Mouse (Mus musculus): ENCODE data around the gene Sirt3.

Sirt3 gene

DNA sequence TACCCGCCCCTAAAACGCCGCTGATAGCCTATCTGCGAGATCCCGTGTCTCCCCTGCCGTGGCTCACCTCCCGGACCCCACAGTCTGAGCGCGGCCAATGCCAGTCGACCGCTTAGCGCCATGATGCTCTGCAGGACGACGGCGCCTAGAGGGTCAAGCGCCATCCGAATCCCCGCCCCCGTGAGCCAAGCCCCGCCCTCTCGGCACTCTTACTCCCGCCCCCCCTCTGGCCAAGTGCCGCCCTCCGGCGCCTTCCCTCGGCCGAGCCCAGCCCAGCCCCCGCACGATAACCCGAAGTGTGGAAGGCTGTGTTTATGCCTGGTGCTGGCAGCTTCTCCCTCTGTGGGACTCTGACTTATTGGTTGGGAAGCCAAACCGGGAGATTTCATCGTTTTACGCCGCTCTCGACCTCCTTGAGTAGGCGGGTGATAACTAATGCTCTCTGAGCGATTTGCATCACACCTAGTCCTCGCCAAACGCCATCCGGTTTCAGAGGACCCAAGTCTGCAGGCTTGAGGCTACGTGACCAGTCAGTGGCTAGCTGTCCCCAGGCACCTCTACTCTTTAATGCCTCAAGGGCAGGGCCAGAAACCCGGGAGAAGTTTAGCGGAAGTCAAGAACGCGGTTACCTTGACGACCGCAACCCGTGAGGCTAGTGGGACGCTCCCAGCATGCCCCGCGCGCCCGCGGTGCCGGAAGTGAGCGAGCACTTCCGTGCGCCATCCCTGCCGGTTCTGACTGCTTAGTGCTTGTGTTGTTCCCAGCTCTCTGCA is at the start of gene Sirt3, which contains the start of gene Psmd13:
Gene Sirt3 (minus strand): TSS at position 614 of the 773 bp plus-strand sequence.
Gene Psmd13 (plus strand): TSS at position 273 of the 773 bp plus-strand sequence.
- peak; percentile 84 for DNase-seq (ENCODE audit: low spot score)

- DNase-seq (ENCODE audit: low spot score) = no peak
Observed at GRCm38 (mm10) chr7:140927181-140927580, 45.1 kb upstream of the Sirt3 start.

GRCm38 (mm10) chr7:140923070-140923775 is 41.1 kb upstream of the Sirt3 start:
- DNase-seq (ENCODE audit: low spot score) = no peak

DNA sequence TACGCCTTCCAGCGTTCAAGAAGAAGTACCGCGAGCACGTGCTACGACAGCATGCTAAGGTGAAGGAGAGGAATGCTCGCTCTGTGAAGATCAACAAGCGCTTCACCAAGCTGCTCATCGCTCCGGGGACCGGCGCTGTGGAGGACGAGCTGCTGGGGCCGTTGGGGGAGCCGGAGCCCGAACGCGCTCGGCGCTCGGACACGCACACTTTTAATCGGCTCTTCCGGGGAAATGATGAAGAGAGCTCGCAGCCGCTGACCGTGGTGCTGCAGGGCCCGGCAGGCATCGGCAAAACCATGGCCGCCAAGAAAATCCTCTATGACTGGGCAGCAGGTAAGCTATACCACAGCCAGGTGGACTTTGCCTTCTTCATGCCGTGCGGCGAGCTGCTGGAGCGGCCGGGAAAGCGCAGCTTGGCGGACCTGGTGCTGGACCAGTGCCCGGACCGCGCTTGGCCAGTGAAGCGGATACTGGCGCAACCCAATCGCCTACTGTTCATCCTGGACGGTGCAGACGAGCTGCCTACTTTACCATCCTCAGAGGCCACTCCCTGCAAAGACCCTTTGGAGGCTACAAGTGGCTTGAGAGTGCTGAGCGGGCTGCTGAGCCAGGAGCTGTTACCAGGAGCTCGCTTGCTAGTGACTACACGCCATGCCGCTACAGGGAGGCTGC is 40.4 kb upstream of the Sirt3 start:
- no peak for DNase-seq (ENCODE audit: low spot score)

- no peak for DNase-seq (ENCODE audit: low spot score)
Observed at GRCm38 (mm10) chr7:140921225-140921975, 39.3 kb upstream of the Sirt3 start.

GRCm38 (mm10) chr7:140920418-140921029 is 38.4 kb upstream of the Sirt3 start, which contains the start of gene Nlrp6:
Nlrp6 (plus strand) TSS chr7:140920902.
- DNase-seq (ENCODE audit: low spot score) = no peak

DNA sequence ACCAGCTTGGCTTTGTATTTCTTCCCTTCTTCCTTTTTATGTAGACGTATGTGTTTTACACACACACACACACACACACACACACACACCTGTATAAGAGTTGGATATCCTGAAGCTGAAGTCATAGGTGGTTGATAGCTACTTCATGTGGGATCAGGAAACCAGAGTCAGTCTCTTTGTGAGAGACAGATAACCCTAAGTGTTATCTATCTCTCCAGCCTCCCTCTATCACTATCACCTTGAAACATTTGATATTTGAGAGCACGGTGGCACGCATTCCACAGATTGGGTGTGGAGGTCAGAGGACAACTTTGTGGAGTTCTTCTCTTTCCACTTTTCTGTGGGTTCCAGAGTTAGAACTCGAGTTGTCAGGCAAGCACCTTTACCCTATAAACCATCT is 37.8 kb upstream of the Sirt3 start:
- DNase-seq (ENCODE audit: low spot score) = no peak

- DNase-seq (ENCODE audit: low spot score) = no peak
Observed at GRCm38 (mm10) chr7:140914031-140914690, 32.1 kb upstream of the Sirt3 start.

GRCm38 (mm10) chr7:140912846-140913482 is 30.9 kb upstream of the Sirt3 start:
- DNase-seq (ENCODE audit: low spot score) = no peak

GRCm38 (mm10) chr7:140912293-140912692 is 30.2 kb upstream of the Sirt3 start:
- DNase-seq (ENCODE audit: low spot score) = no peak

DNA sequence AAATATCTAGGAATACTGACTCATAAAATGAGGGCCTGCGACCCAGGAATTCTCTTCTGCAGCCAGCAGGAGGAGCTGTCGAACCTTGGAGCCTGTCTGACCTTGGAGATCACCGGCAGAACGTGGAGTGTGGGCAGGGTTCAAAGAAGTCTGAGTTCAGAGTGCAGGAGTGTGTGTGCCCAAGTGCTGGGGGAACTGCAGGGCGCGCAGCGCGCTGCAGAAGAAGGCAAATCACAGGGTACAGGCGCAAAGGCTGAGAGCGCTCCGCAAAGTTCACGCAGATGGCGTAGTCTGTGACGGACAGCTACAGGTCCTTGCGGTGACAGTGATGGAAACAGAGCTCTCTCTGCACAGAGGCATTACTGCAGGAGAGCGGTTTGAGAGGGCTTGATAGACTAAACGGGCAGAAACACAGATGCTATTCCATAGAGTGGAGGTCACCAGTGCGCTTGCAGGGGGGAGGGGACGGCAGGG is 26.6 kb upstream of the Sirt3 start:
- DNase-seq (ENCODE audit: low spot score) = peak; percentile 49

DNA sequence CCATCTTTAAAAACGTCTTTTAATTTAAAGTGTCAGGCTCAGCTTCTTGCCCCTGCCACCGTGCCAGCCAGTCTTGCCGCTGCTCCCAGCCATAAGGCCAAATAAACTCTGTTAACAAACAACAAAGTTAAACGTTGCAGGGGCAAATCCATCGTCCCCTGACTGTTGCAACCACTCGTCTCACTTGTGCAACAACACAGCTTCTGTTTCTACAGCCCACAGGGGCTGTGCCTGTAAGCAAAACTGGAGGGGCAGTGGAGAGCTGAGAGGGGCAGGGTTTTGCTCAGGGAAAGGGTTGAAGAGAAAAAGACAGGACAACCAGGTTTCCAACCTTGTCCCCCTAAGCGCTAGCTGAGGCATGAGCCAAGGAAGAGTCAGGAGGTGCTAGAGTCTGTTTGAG is 26.1 kb upstream of the Sirt3 start:
- no peak for DNase-seq (ENCODE audit: low spot score)

DNA sequence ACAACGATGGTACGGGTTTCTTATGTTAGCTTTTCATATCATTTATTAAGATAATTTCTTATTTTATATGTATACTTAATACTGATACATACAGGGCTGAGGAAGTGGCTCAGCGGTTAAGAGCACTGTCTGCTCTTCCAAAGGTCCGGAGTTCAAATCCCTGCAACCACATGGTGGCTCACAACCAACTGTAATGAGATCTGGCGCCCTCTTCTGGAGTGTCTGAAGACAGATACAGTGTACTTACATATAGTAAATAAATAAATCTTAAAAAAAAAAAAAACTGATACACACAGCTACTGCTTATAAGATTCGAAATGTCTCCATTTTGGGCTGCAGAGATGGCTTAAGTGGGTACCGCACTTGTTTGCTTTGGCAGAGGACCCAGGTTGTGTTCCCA is 25.6 kb upstream of the Sirt3 start:
- DNase-seq (ENCODE audit: low spot score) = no peak

GRCm38 (mm10) chr7:140907131-140907530 is 25.0 kb upstream of the Sirt3 start:
- no peak for DNase-seq (ENCODE audit: low spot score)

DNA sequence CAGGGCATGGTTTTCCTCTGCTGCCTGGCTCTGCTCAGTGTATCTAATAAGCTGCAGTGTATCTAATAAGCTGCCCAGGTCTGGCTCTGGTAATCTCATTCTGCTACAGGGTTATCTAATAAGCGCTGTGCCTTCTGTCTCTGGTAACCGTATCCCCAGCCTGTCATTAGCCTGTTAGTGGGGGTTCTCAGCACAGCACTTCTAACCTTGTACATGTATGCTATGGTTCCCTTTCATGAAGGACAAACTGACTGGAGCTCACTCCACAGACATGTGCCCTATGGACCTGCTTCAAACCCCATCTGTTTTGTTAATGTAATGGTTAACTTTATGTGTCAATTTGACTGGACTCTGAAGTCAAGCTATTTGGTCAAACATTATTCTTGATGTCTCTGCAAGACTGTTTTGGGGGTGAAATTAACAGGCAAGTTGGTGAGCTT is 23.6 kb upstream of the Sirt3 start:
- no peak for DNase-seq (ENCODE audit: low spot score)

DNA sequence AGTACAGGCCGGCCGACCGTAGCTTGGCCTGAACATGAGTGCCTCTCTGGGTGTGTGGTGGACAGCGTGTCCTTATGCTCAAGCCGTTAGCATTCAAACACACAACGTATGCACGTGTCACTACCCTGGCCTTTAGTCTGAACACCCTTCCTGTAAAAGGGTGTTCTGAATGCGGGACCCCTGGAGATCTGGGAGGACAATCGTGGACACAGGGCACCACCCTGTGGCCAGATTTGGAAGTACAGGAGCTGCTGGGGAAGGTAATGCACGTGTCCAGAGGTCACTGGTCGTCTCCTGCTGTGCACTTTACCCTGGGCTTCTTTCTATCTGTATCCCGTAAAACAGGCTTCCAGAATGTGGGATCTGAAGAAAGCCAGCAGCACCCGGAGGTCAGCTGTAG is 21.1 kb upstream of the Sirt3 start:
- DNase-seq (ENCODE audit: low spot score) = peak; percentile 84

GRCm38 (mm10) chr7:140902036-140902875 is 20.1 kb upstream of the Sirt3 start:
- no peak for DNase-seq (ENCODE audit: low spot score)

DNA sequence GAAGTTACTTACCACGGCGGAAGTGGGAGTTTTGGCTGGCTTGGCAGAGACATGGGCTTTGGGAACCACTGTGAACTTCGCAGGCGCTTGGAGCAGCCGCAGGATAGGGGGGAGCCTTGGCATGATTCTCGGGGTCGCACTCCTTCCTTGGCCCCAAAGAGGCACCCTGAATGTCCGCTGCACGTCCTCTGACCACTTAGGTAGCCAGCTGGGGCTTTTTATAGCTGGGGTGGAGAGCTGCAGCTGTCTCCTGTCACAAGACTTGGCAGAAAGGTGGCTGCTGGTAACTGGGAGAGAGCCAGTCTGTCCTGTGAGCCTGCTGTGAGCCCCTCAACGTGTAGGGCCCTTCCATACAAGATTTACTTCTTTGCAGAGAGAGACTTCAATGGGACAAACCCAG is 18.1 kb upstream of the Sirt3 start, which contains the start of gene Cox8b:
Gene Cox8b (minus strand): TSS at position 227 of the 400 bp plus-strand sequence.
- no peak for DNase-seq (ENCODE audit: low spot score)

DNA sequence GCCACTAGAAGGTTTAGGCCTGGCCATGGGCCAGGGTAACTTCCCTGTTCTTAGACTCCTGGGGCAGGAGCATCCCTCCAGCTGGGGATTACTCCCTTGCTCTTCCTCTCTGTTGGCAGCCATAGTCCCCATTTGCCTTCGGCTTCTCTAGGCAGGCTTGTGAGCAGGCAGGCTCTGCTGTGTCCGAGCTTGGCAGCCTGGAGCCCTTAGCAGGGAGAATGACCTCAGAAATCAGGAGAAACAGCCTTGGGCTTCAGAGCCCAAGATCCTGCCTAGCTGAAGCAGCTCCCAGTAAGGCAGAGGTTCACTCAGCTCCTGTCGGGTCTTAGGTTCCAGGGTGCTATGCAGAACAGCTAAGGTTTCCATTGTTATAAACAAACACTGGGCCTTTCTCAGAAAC is 17.0 kb upstream of the Sirt3 start:
- no peak for DNase-seq (ENCODE audit: low spot score)
